Mouse (Mus musculus) small intestine, adult 2 months (tissue): ENCODE results near the gene Rel.

ENCODE experiments used
- CTCF ChIP-seq: fragments of 200-500 bp; IDR thresholded peaks from 2 replicates; pipeline ENCODE4 v1.5.1; 2012; ENCODE audit warnings: low read depth, mild to moderate bottlenecking, control low read depth, inconsistent platforms, low read length, moderate library complexity, mixed read lengths; ENCODE audit not compliant: insufficient replicate concordance, insufficient read length; ENCODE audit errors: extremely low read depth
- POLR2A ChIP-seq: fragments of 200-500 bp; IDR thresholded peaks from 2 replicates; pipeline ENCODE4 v1.6.1; 2012; ENCODE audit warnings: low read depth, mild to moderate bottlenecking, control low read depth, inconsistent platforms, low read length, moderate library complexity

GRCm38 (mm10) chr11:23754329-23754728 lies 16.4 kb downstream of the Rel start:
- TF ChIP-seq POLR2A, result no peak
- TF ChIP-seq CTCF, result no peak
